Mouse (Mus musculus) liver, adult 2 months (tissue): ENCODE measurements at regions not wholly inside any gene's neighbourhood (a gene's known extent, or its start where the extent isn't known, plus 50 kb on each side); places are given as distances from the start of the nearest gene placed in this dataset.

Experiments
- DNase-seq: peaks from one replicate; pipeline ENCODE4 v3.0.0-alpha.2; 2011; ENCODE audit warnings: low read depth, low spot score; ENCODE audit errors: extremely low read depth
- H3K27ac ChIP-seq: fragments of 200-500 bp; replicated peaks from 2 replicates; pipeline ENCODE4 v1.5.1; 2012; ENCODE audit warnings: low read depth, mild to moderate bottlenecking, control low read depth, inconsistent platforms, low read length; ENCODE audit not compliant: insufficient read depth
- H3K27me3 ChIP-seq: fragments of 200-500 bp; 2 replicates; pipeline ENCODE4 v1.6.1; 2012; ENCODE audit warnings: mild to moderate bottlenecking, moderate library complexity, low read length, inconsistent platforms; ENCODE audit not compliant: control insufficient read depth, insufficient read depth
- H3K36me3 ChIP-seq: fragments of 200-500 bp; 2 replicates; pipeline ENCODE4 v1.6.1; 2012; ENCODE audit warnings: low read length, inconsistent platforms; ENCODE audit not compliant: control insufficient read depth, insufficient read depth
- H3K4me1 ChIP-seq: fragments of 200-500 bp; 2 replicates; pipeline ENCODE4 v1.6.1; 2011; ENCODE audit warnings: low read length; ENCODE audit not compliant: control insufficient read depth, insufficient read depth
- H3K4me3 ChIP-seq: fragments of 200-500 bp; 2 replicates; pipeline ENCODE4 v1.5.1; 2011; ENCODE audit warnings: low read depth, mild to moderate bottlenecking, control low read depth, low read length, moderate library complexity; ENCODE audit not compliant: insufficient read depth
- H3K79me2 ChIP-seq: fragments of 200-500 bp; 2 replicates; pipeline ENCODE4 v1.6.1; 2012; ENCODE audit warnings: inconsistent platforms, mild to moderate bottlenecking, low read length, moderate library complexity; ENCODE audit not compliant: control insufficient read depth, insufficient read depth
- H3K9ac ChIP-seq: fragments of 200-500 bp; 2 replicates; pipeline ENCODE4 v1.6.1; 2012; ENCODE audit warnings: low read depth, mild to moderate bottlenecking, control low read depth, inconsistent platforms, low read length
- CTCF ChIP-seq: fragments of 200-500 bp; IDR thresholded peaks from 2 replicates; pipeline ENCODE4 v1.5.1; 2011; ENCODE audit warnings: low read depth, low read length, control low read depth
- POLR2A ChIP-seq: fragments of 200-500 bp; IDR thresholded peaks from 2 replicates; pipeline ENCODE4 v1.6.1; 2011; ENCODE audit warnings: low read length, control low read depth; ENCODE audit not compliant: insufficient read depth; ENCODE audit errors: extremely low read depth
- WGBS: fragments of 180-500 bp; shearing (Covaris S2); methylation state at CpG from one replicate; pipeline ENCODE4 v1.1.7; 2018; 5-methylcytosine and 5-hydroxymethylcytosine counted together

DNA sequence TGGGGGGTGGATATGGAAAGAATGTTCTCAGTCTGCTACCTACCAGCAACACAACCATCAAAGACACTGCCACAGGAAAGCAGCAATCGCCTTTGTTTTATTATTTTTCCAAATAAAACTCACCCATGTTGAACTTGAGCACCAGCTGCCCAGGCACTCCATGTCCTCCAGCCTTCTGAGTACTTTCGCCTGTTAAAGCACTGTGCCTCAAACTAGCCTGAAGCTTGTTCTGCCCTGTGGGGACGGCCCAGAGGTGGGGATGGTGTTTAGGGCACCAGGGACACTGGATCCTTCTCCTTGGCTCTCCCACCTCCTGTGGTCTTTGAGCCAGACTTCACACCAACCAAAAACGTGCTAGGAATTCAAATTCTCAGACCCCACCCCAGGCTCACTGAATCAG, 269.0 kb upstream of the Pkdcc start:
- no peaks in the 10 kb centered on the region for H3K36me3 ChIP-seq
- WGBS = 49% methylated on average over 4 of the region's 4 CpGs

DNA sequence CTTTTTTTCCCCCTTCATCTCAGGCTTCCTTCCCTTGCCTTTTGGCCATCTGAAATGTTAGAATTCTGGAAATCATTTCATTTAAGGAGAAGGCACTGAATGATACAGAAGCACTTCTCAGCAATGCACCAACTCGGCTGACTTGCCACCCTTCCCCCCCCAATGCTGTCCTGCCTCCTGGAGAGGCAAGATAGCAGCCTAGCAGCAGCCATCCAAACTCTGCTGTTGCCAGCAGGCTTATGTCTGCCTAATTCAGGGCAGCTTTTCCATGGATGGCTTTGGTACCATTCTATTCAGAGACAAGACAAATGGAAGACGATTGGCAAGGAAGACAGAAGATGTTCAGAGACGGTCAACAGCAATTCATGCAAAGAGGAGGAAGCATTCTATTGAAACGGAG, 265.3 kb upstream of the Pkdcc start:
- no peak for TF ChIP-seq POLR2A
- H3K27ac ChIP-seq = no peak overlapping the region
- 73% methylated on average over 4 of the region's 4 CpGs for WGBS
- H3K4me1 ChIP-seq = no peaks in the 10 kb centered on the region
- H3K9ac ChIP-seq = no peak overlapping the region
- no peaks in the 10 kb centered on the region for H3K36me3 ChIP-seq
- no peaks in the 10 kb centered on the region for H3K27me3 ChIP-seq
- no peak overlapping the region for H3K4me3 ChIP-seq
- no peak for DNase-seq
- no peaks in the 10 kb centered on the region for H3K79me2 ChIP-seq

More for the DNA sequence above, 269.0 kb upstream of the Pkdcc start:
- Histone ChIP-seq H3K4me1 (no peaks in the 10 kb centered on the region), H3K27me3 (no peaks in the 10 kb centered on the region), H3K27ac (no peak overlapping the region), H3K9ac (no peak overlapping the region), H3K4me3 (no peak overlapping the region), H3K79me2 (no peaks in the 10 kb centered on the region)
- no peak for TF ChIP-seq POLR2A
- no peak for TF ChIP-seq CTCF
- DNase-seq = no peak

DNA sequence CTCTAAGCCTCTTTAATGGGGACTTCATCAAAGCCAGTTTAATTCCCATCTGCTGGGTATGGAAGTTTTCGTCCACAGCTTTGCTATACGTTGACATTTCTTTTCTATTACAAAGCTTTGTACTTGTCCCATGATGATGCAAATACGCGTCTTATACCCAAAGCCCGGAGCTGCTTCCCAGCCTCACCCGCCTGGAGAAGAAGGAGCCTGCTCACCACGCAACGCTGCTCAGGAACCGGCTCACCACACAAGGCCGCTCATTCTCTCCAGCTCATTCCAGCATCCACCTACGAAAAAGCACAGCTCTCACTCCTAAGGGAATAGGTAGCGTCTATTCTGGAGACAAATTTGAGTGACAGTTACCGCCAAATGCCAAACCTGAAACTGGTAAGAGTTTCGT, 264.8 kb upstream of the Pkdcc start:
- H3K27me3 ChIP-seq = no peaks in the 10 kb centered on the region
- H3K36me3 ChIP-seq = no peaks in the 10 kb centered on the region
- TF ChIP-seq CTCF (no peak), POLR2A (no peak)
- H3K9ac ChIP-seq = no peak overlapping the region
- H3K4me1 ChIP-seq = no peaks in the 10 kb centered on the region
- WGBS = 89% methylated on average over 14 of the region's 14 CpGs
- DNase-seq = no peak
- H3K4me3 ChIP-seq = no peak overlapping the region
- no peaks in the 10 kb centered on the region for H3K79me2 ChIP-seq
- no peak overlapping the region for H3K27ac ChIP-seq

DNA sequence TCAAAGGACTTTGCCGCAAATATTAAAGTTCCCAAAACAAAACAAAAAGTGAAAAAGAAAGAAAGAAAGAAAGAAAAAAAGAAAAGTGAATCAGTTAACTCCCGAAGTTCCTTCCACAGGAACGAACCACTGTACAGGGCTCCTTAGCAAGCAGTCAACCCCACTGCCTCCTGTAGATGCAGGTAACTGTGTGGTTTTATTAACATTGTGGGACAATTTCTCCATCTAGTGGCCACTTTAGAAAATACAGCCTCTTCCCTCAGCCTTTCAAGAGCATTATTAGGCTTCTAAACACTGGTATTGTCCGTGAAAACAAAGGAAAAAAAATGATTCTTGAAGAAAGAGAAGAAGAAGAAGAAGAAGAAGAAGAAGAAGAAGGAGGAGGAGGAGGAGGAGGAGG, 257.7 kb upstream of the Pkdcc start:
- Histone ChIP-seq H3K27me3 (no peaks in the 10 kb centered on the region), H3K4me3 (no peak overlapping the region), H3K9ac (no peak overlapping the region), H3K79me2 (no peaks in the 10 kb centered on the region), H3K4me1 (no peaks in the 10 kb centered on the region), H3K27ac (no peak overlapping the region), H3K36me3 (no peaks in the 10 kb centered on the region)
- TF ChIP-seq POLR2A (no peak), CTCF (peak; percentile 22; the same call in 1 of the 2 replicates)
- 32% methylated on average over 4 of the region's 4 CpGs for WGBS
- peak; percentile 27 for DNase-seq

DNA sequence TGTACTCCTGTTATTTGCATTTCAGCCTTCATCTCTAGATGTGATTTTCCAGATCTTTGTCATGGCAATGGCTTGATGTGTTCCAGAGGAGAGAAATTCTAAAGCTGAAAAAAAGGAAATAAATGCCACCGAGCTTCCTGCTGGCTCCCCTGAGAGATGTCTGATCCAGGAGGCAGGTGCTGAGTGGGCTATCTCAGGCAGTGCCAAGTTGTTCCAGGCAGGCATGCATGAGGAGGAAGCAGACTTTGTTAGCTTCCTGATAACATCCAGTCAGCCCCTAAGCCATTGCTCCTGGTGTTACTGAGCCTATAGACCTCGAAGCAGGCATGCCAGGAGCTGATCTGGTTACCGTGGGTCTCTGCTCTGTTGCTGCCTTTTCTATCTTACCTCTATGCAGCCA, 251.7 kb upstream of the Pkdcc start:
- no peaks in the 10 kb centered on the region for H3K27me3 ChIP-seq
- H3K4me1 ChIP-seq = no peaks in the 10 kb centered on the region
- TF ChIP-seq CTCF (no peak), POLR2A (no peak)
- H3K79me2 ChIP-seq = no peaks in the 10 kb centered on the region
- H3K36me3 ChIP-seq = no peaks in the 10 kb centered on the region
- H3K9ac ChIP-seq = no peak overlapping the region
- WGBS = 65% methylated on average over 3 of the region's 3 CpGs
- H3K4me3 ChIP-seq = no peak overlapping the region
- H3K27ac ChIP-seq = no peak overlapping the region
- no peak for DNase-seq

DNA sequence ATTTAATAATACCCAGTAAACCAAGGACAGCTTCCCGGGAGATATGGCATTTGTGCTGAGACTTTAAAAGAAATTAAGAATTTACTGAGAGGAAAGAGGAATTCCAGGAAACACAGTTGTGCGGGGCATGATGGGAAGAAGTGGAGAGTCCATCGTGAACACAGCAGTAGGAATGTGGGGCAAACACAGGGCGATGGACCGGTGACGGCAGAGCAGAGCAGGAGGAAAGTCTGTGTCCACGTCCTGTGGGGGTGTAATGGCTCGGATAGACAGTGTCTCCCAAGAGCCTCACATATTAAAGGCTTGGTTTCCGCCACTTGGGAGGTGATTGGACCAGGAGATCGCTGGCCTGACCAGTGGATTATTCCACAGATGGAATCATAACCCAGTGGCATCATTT, 215.4 kb upstream of the Pkdcc start:
- H3K9ac ChIP-seq = no peak overlapping the region
- H3K4me3 ChIP-seq = no peak overlapping the region
- 65% methylated on average over 10 of the region's 10 CpGs for WGBS
- TF ChIP-seq CTCF = no peak
- TF ChIP-seq POLR2A = no peak
- no peaks in the 10 kb centered on the region for H3K27me3 ChIP-seq
- DNase-seq = no peak
- no peak overlapping the region for H3K27ac ChIP-seq
- no peaks in the 10 kb centered on the region for H3K4me1 ChIP-seq
- no peaks in the 10 kb centered on the region for H3K79me2 ChIP-seq
- no peaks in the 10 kb centered on the region for H3K36me3 ChIP-seq
